Mouse (Mus musculus) liver, adult 2 months (tissue): ENCODE measurements around the gene Col2a1.

Experiments used
- CTCF ChIP-seq: fragments of 200-500 bp; IDR thresholded peaks from 2 replicates; pipeline ENCODE4 v1.5.1; 2011; ENCODE audit warnings: low read depth, low read length, control low read depth
- POLR2A ChIP-seq: fragments of 200-500 bp; IDR thresholded peaks from 2 replicates; pipeline ENCODE4 v1.6.1; 2011; ENCODE audit warnings: low read length, control low read depth; ENCODE audit not compliant: insufficient read depth; ENCODE audit errors: extremely low read depth

DNA sequence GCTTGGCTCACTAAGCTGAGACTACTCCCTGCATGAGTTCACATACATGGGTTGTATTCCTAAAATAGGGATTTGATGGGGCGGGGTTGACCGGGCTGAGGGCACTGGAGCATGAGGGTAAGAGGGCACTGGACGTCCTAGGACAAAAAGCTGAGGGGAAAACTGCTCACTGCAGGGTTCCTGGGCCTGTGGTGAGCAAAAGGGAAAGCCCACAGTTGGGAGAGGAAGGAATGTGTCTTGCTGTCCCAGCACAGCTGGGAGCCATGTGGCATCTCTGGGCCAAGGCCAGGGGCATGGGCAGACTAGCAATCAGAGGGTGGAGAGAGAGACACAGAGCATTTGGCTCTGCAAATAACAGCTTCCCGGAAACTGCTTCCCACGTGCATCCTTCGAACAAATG is 65.9 kb downstream of the Col2a1 start:
- TF ChIP-seq CTCF (no peak), POLR2A (no peak)
